ENCODE assay signal across 20 mouse cellular contexts in genomic region chr3:102964033-102964432, GRCm38 (mm10). TPM values are rescaled to one million over a fixed set of nuclear protein-coding genes. Genes with fewer than 3 reads are reported as not detected.
"Had no signal": no experiment of that assay in that cellular context is flagged by ENCODE, and none has a peak within 500 bp of the region (broad histone marks: within the 10 kb centered on the region; RNA-seq: fewer than 3 reads in every experiment).

Nr1h5 (minus strand) TSS chr3:102964133.

- H3K4me2 ChIP-seq: lung, embryonic 15.5 days; midbrain, embryonic 11.5 days; midbrain, embryonic 13.5 days; midbrain, embryonic 15.5 days; neural tube, embryonic 12.5 days had no signal

- H3K9ac ChIP-seq: liver, embryonic 14.5 days; lung, embryonic 15.5 days; midbrain, embryonic 13.5 days; midbrain, embryonic 15.5 days; neural tube, embryonic 12.5 days had no signal

- H3K27me3 ChIP-seq: lung, embryonic 15.5 days; megakaryocyte, embryonic 14.5 days; midbrain, embryonic 13.5 days; midbrain, embryonic 15.5 days; neural tube, embryonic 12.5 days had no signal

- H3K27ac ChIP-seq: liver, embryonic 14.5 days; lung, embryonic 15.5 days; macrophage; midbrain, embryonic 13.5 days; midbrain, embryonic 15.5 days; neural tube, embryonic 12.5 days had no signal

- H3K36me3 ChIP-seq: lung, embryonic 15.5 days; midbrain, embryonic 13.5 days; midbrain, embryonic 15.5 days; neural tube, embryonic 12.5 days had no signal

- H3K4me3 ChIP-seq: lung, embryonic 15.5 days; megakaryocyte, embryonic 14.5 days; midbrain, embryonic 13.5 days; midbrain, embryonic 15.5 days; neural tube, embryonic 12.5 days had no signal

- DNase-seq: lung, adult 2 months; lung, postnatal 14 days; lung, postnatal 36 days; right cerebral cortex, postnatal 14 days; thymus, adult 2 months; thymus, postnatal 25 days; thymus, postnatal 4 days had no signal

- H3K4me1 ChIP-seq: lung, embryonic 15.5 days; midbrain, embryonic 13.5 days; midbrain, embryonic 15.5 days; neural tube, embryonic 12.5 days had no signal

- ATAC-seq: lung, postnatal 0 days; midbrain, embryonic 13.5 days; midbrain, embryonic 15.5 days had no signal

- H3K9me3 ChIP-seq: lung, embryonic 15.5 days; megakaryocyte, embryonic 14.5 days; midbrain, embryonic 15.5 days; neural tube, embryonic 12.5 days had no signal

RNA-seq across cellular contexts. Expression of gene Nr1h5, which starts in this region (rescaled TPM):
- polyA plus RNA-seq: lung, postnatal 0 days; macrophage; midbrain, embryonic 13.5 days; neural tube, embryonic 14.5 days; spleen, adult 2 months; stomach, embryonic 14.5 days; urinary bladder, adult 2 months had no signal
